Mouse (Mus musculus) erythroblast, embryonic 14.5 days (primary cell): ENCODE results near the gene Pim2. TPM values are rescaled to one million over a fixed set of nuclear protein-coding genes. Genes with fewer than 3 reads are reported as not detected.
A peak's percentile ranks its signal among the peaks of the same experiment; 100 is the strongest.

Experiments
- H3K27me3 ChIP-seq: 2 replicates; pipeline ENCODE4 v1.6.1; 2012; ENCODE audit warnings: inconsistent platforms; ENCODE audit not compliant: control insufficient read depth
- H3K36me3 ChIP-seq: 2 replicates; pipeline ENCODE4 v1.6.1; 2012; ENCODE audit warnings: mild to moderate bottlenecking, inconsistent platforms; ENCODE audit not compliant: control insufficient read depth
- H3K4me1 ChIP-seq: 2 replicates; pipeline ENCODE4 v1.6.1; 2012; ENCODE audit warnings: inconsistent platforms; ENCODE audit not compliant: control insufficient read depth
- H3K4me3 ChIP-seq: replicated peaks from 2 replicates; pipeline ENCODE3; 2012; ENCODE audit warnings: moderate library complexity, mild to moderate bottlenecking, inconsistent platforms
- H3K9me3 ChIP-seq: 2 replicates; pipeline ENCODE4 v1.6.1; 2012; ENCODE audit warnings: low read length, inconsistent platforms, mixed read lengths; ENCODE audit not compliant: control insufficient read depth
- GATA1 ChIP-seq: IDR thresholded peaks from 2 replicates; pipeline ENCODE4 v1.6.1; 2012; ENCODE audit warnings: low read length, inconsistent platforms, mixed read lengths
- TAL1 ChIP-seq: IDR thresholded peaks from 3 replicates; pipeline ENCODE4 v1.6.1; 2012; ENCODE audit warnings: low read length, inconsistent platforms, mixed read lengths
- polyA plus RNA-seq: library from polyadenylated mRNA; stranded (reverse); fragments of >175 nt; gene quantifications from 2 replicates; pipeline ENCODE4 v1.2.3, GENCODE M21; 2012

The Pim2 gene
- polyA plus RNA-seq = 0.60 and 0.94 TPM in 2 replicates

- TF ChIP-seq GATA1 = no peak
- TF ChIP-seq TAL1 = no peak
- peaks cover 14% of the 10 kb centered on the region for H3K27me3 ChIP-seq
- peaks cover 5% of the 10 kb centered on the region for H3K9me3 ChIP-seq
- H3K36me3 ChIP-seq = peaks cover 40% of the 10 kb centered on the region
- H3K4me3 ChIP-seq = peak within 1 kb of the TSS; percentile 61
- H3K4me1 ChIP-seq = peaks cover 28% of the 10 kb centered on the region
Measured at GRCm38 (mm10) chrX:7878007-7878419, at the start of gene Pim2. Gene Pim2, plus strand, starts transcription at chrX:7878262.

GRCm38 (mm10) chrX:7837146-7837545 lies 40.9 kb upstream of the Pim2 start:
- peaks cover 11% of the 10 kb centered on the region for H3K9me3 ChIP-seq
- peaks cover 73% of the 10 kb centered on the region for H3K4me1 ChIP-seq
- no peaks in the 10 kb centered on the region; the same call in 1 of the 2 replicates for H3K27me3 ChIP-seq
- H3K4me3 ChIP-seq = peak overlapping the region; percentile 38
- no peaks in the 10 kb centered on the region; the same call in none of the 2 replicates for H3K36me3 ChIP-seq
- TF ChIP-seq GATA1 (peak; percentile 72), TAL1 (peak; percentile 58)

- H3K4me1 ChIP-seq = peaks cover 71% of the 10 kb centered on the region
- TF ChIP-seq TAL1 = no peak
- no peak for TF ChIP-seq GATA1
- H3K9me3 ChIP-seq = peaks cover 12% of the 10 kb centered on the region
- H3K36me3 ChIP-seq = peaks cover 32% of the 10 kb centered on the region
- peak overlapping the region; percentile 94 for H3K4me3 ChIP-seq
- no peaks in the 10 kb centered on the region; the same call in 1 of the 2 replicates for H3K27me3 ChIP-seq
Measured at GRCm38 (mm10) chrX:7840842-7841162, 37.3 kb upstream of the Pim2 start.

GRCm38 (mm10) chrX:7841163-7842162 lies 36.6 kb upstream of the Pim2 start, which contains the start of gene Otud5:
Gene Otud5, plus strand, starts transcription at chrX:7841364.
- Histone ChIP-seq H3K9me3 (peaks cover 10% of the 10 kb centered on the region), H3K36me3 (peaks cover 39% of the 10 kb centered on the region), H3K4me3 (peak within 1 kb of the TSS; percentile 94), H3K27me3 (no peaks in the 10 kb centered on the region; the same call in 1 of the 2 replicates), H3K4me1 (peaks cover 69% of the 10 kb centered on the region)
- TF ChIP-seq TAL1 = peak; percentile 66
- TF ChIP-seq GATA1 = peak; percentile 97

GRCm38 (mm10) chrX:7842318-7842717 lies 35.7 kb upstream of the Pim2 start:
- Histone ChIP-seq H3K4me3 (peak overlapping the region; percentile 94), H3K36me3 (peaks cover 46% of the 10 kb centered on the region), H3K27me3 (no peaks in the 10 kb centered on the region; the same call in 1 of the 2 replicates), H3K4me1 (peaks cover 66% of the 10 kb centered on the region), H3K9me3 (peaks cover 10% of the 10 kb centered on the region)
- TF ChIP-seq TAL1 (no peak), GATA1 (no peak)

GRCm38 (mm10) chrX:7847845-7848244 lies 30.2 kb upstream of the Pim2 start:
- peaks cover 35% of the 10 kb centered on the region for H3K4me1 ChIP-seq
- H3K9me3 ChIP-seq = no peaks in the 10 kb centered on the region
- TF ChIP-seq GATA1 (no peak), TAL1 (no peak)
- H3K27me3 ChIP-seq = no peaks in the 10 kb centered on the region
- no peak overlapping the region for H3K4me3 ChIP-seq
- H3K36me3 ChIP-seq = peaks cover 93% of the 10 kb centered on the region

- H3K4me1 ChIP-seq = peaks cover 13% of the 10 kb centered on the region
- peaks cover 87% of the 10 kb centered on the region for H3K36me3 ChIP-seq
Measured at GRCm38 (mm10) chrX:7854578-7854977, 23.5 kb upstream of the Pim2 start.

GRCm38 (mm10) chrX:7859191-7859753 lies 18.8 kb upstream of the Pim2 start:
- TF ChIP-seq GATA1 (no peak), TAL1 (no peak)
- Histone ChIP-seq H3K4me3 (no peak overlapping the region), H3K36me3 (peaks cover 82% of the 10 kb centered on the region)

More at GRCm38 (mm10) chrX:7854578-7854977, 23.5 kb upstream of the Pim2 start:
- TF ChIP-seq TAL1 = no peak
- no peak for TF ChIP-seq GATA1
- H3K9me3 ChIP-seq = no peaks in the 10 kb centered on the region
- no peak overlapping the region for H3K4me3 ChIP-seq
- H3K27me3 ChIP-seq = no peaks in the 10 kb centered on the region

GRCm38 (mm10) chrX:7863181-7863580 lies 14.9 kb upstream of the Pim2 start:
- Histone ChIP-seq H3K36me3 (peaks cover 90% of the 10 kb centered on the region), H3K4me3 (no peak overlapping the region), H3K4me1 (peaks cover 40% of the 10 kb centered on the region), H3K9me3 (no peaks in the 10 kb centered on the region), H3K27me3 (no peaks in the 10 kb centered on the region)
- TF ChIP-seq GATA1 = no peak
- TF ChIP-seq TAL1 = no peak

More at GRCm38 (mm10) chrX:7859191-7859753, 18.8 kb upstream of the Pim2 start:
- H3K4me1 ChIP-seq = peaks cover 37% of the 10 kb centered on the region
- H3K9me3 ChIP-seq = no peaks in the 10 kb centered on the region
- no peaks in the 10 kb centered on the region for H3K27me3 ChIP-seq
